Mouse (Mus musculus) layer of hippocampus, postnatal 36 days (tissue): ENCODE measurements around the gene Hdac1. TPM values are rescaled to one million over a fixed set of nuclear protein-coding genes. Genes with fewer than 3 reads are reported as not detected.

Source experiments
- microRNA-seq, 2 experiments: library from miRNA; unstranded; fragments of <30 nt; microRNA quantifications; one replicate each; pipeline ENCODE4 v1.2.0; 2021
- total RNA-seq, 2 experiments: library from RNA; stranded (reverse); gene quantifications; 2 replicates each; pipeline ENCODE4 v1.2.3; 2021

Gene Hdac1
- total RNA-seq, 2 experiments from 2014 or later: 45.2 to 55.8 TPM

Small RNA genes within 50 kb of the gene (microRNA-seq; reads per million reads assigned to microRNA genes)
- 0 reads per million in 2 experiments for gene Mir8119

Other genes starting within 250 kb of the Hdac1 start
- gene Rbbp4, start 207.3 kb downstream of the Hdac1 start, total RNA-seq: 100 to 1,000 TPM; 123 to 129 TPM
- gene Zbtb8os, start 207.0 kb downstream of the Hdac1 start, total RNA-seq: 10 to 100 TPM; 29.4 to 35.8 TPM
- 1 to 10 TPM; 3.0 to 4.1 TPM for gene Zbtb8a, start 164.6 kb downstream of the Hdac1 start, total RNA-seq
- 1 to 10 TPM; 3.6 to 4.6 TPM for gene Zbtb8b, start 101.9 kb downstream of the Hdac1 start, total RNA-seq
- gene Bsdc1, start 81.1 kb downstream of the Hdac1 start, total RNA-seq: 10 to 100 TPM; 53.4 to 54.5 TPM
- not detected for gene Tssk3, start 51.7 kb downstream of the Hdac1 start, total RNA-seq
- not detected for gene Fam229a, start 51.5 kb downstream of the Hdac1 start, total RNA-seq
- 100 to 1,000 TPM; 105 to 115 TPM for gene Marcksl1, start 29.1 kb downstream of the Hdac1 start, total RNA-seq
- gene Lck, start 30.9 kb upstream of the Hdac1 start, total RNA-seq: 1 to 10 TPM; 2.7 to 2.8 TPM
- gene Fam167b, start 35.8 kb upstream of the Hdac1 start, total RNA-seq: under 1 TPM in 1 of 2 experiments, not detected in 1; 0.65 TPM
- 100 to 1,000 TPM; 121 to 122 TPM for gene Eif3i, start 57.9 kb upstream of the Hdac1 start, total RNA-seq
- 10 to 100 TPM; 79.1 to 81.4 TPM for gene Tmem234, start 58.0 kb upstream of the Hdac1 start, total RNA-seq
- gene Dcdc2b, start 71.5 kb upstream of the Hdac1 start, total RNA-seq: 1 to 10 TPM; 6.0 to 7.7 TPM
- gene Iqcc, start 76.4 kb upstream of the Hdac1 start, total RNA-seq: 10 to 100 TPM; 35.3 to 40.6 TPM
- gene Ccdc28b, start 81.2 kb upstream of the Hdac1 start, total RNA-seq: 10 to 100 TPM; 70.3 to 79.8 TPM
- gene Txlna, start 98.4 kb upstream of the Hdac1 start, total RNA-seq: 10 to 100 TPM; 46.1 to 54.7 TPM
- 10 to 100 TPM; 90.7 to 92.5 TPM for gene Kpna6, start 130.1 kb upstream of the Hdac1 start, total RNA-seq
- 10 to 100 TPM; 11.5 to 15.8 TPM for gene Tmem39b, start 154.1 kb upstream of the Hdac1 start, total RNA-seq
- gene Khdrbs1, start 199.6 kb upstream of the Hdac1 start, total RNA-seq: 10 to 100 TPM; 88.4 to 90.0 TPM